Mouse (Mus musculus): ENCODE measurements around the gene Gnb3. TPM values are rescaled to one million over a fixed set of nuclear protein-coding genes. Genes with fewer than 3 reads are reported as not detected.

The Gnb3 gene
- polyA plus RNA-seq, 1 experiment: not detected

DNA sequence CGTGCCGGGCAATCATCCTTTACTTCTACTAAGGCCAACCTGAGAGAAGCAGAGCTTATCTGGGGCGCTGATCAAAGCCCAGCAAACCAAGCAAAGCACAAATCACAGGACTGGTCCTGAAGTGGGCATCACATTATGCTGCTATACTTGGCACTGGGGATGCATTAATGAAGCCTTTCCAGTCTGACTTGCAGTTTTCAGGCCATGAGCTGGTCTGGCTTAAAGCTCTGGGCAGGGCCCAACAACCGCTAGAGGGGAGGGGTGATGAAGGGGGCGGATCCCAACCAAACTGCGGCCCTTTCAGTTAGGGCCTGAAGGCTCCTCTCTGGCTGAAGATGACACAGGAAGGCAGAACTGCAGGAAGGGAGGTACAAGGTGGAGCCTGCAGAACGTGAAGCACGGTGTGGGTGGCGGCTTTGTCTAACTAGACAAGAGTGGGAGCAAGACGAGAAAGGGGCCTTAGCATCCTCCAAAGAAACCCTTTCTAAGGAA is 11.9 kb downstream of the Gnb3 start:
- H3K36me3 ChIP-seq (ENCODE audit: control insufficient read depth, insufficient read depth, low read length): peaks cover 8% of the 10 kb centered on the region
- H3K4me3 ChIP-seq (ENCODE audit: control insufficient read depth, low read depth, low read length): peak overlapping the region; percentile 99
- TF ChIP-seq CTCF (IDR thresholded peaks at IDR 0.05; ENCODE audit: control insufficient read depth, insufficient read depth, insufficient replicate concordance, low read depth, low read length): no peak
- no peak for TF ChIP-seq POLR2A (IDR thresholded peaks at IDR 0.05; ENCODE audit: control insufficient read depth, low read depth, low read length)
- peaks cover 10% of the 10 kb centered on the region for H3K4me1 ChIP-seq (ENCODE audit: control insufficient read depth, insufficient read depth, low read length)
- H3K27me3 ChIP-seq (ENCODE audit: control insufficient read depth, insufficient read depth, low read length): no peaks in the 10 kb centered on the region
- peak overlapping the region; percentile 69 for H3K27ac ChIP-seq (ENCODE audit: control insufficient read depth, insufficient read depth, low read depth, low read length)

DNA sequence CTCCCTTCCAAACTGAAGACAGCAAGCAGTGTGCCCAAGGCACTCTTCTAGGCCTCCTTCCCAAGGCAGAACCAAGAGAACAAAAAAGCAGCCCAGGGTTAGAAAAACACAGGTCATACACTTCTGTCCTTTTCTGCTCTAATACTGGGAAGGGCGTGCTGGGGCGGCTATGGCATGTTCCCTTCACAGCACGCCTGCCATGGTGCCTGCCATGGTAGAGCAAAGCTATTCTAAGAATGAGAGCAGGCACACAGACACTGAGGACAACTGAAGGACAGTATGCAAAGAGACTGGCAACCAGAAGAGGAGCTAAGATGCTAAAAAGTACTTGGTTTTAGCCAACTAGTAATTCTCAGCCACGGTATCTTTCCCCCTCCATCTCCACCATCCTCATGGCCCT is 18.0 kb downstream of the Gnb3 start:
- peaks cover 7% of the 10 kb centered on the region for H3K36me3 ChIP-seq (ENCODE audit: control insufficient read depth, insufficient read depth, low read length)
- TF ChIP-seq POLR2A (IDR thresholded peaks at IDR 0.05; ENCODE audit: control insufficient read depth, low read depth, low read length): no peak
- no peak for TF ChIP-seq CTCF (IDR thresholded peaks at IDR 0.05; ENCODE audit: control insufficient read depth, insufficient read depth, insufficient replicate concordance, low read depth, low read length)
- no peak overlapping the region for H3K27ac ChIP-seq (ENCODE audit: control insufficient read depth, insufficient read depth, low read depth, low read length)
- H3K4me1 ChIP-seq (ENCODE audit: control insufficient read depth, insufficient read depth, low read length): peaks cover 2% of the 10 kb centered on the region; the same call in 1 of the 2 replicates
- no peaks in the 10 kb centered on the region for H3K27me3 ChIP-seq (ENCODE audit: control insufficient read depth, insufficient read depth, low read length)
- no peak overlapping the region for H3K4me3 ChIP-seq (ENCODE audit: control insufficient read depth, low read depth, low read length)

DNA sequence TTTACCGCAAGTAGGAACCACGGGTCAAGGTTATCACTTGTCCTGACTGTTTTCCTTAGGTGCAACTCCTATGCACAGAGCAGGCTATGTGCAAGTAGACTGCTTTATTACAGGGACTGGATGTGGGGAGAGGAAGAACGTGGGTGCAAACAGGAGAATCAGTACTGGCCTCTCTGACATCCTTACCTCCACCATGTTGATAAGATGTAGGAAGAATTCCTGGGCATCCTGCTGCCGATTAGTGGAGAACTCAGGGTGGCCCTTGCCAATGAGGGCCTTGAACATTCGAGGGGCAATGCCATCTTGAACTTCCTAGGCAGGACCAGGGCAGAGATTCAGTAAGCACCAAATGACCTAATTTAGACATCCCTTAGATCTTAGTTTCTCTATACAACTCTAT is 19.2 kb downstream of the Gnb3 start:
- peaks cover 8% of the 10 kb centered on the region for H3K36me3 ChIP-seq (ENCODE audit: control insufficient read depth, insufficient read depth, low read length)
- H3K27ac ChIP-seq (ENCODE audit: control insufficient read depth, insufficient read depth, low read depth, low read length): no peak overlapping the region
- no peak overlapping the region for H3K4me3 ChIP-seq (ENCODE audit: control insufficient read depth, low read depth, low read length)
- no peak for TF ChIP-seq POLR2A (IDR thresholded peaks at IDR 0.05; ENCODE audit: control insufficient read depth, low read depth, low read length)
- no peak for TF ChIP-seq CTCF (IDR thresholded peaks at IDR 0.05; ENCODE audit: control insufficient read depth, insufficient read depth, insufficient replicate concordance, low read depth, low read length)
- H3K4me1 ChIP-seq (ENCODE audit: control insufficient read depth, insufficient read depth, low read length): peaks cover 2% of the 10 kb centered on the region; the same call in 1 of the 2 replicates
- no peaks in the 10 kb centered on the region for H3K27me3 ChIP-seq (ENCODE audit: control insufficient read depth, insufficient read depth, low read length)

DNA sequence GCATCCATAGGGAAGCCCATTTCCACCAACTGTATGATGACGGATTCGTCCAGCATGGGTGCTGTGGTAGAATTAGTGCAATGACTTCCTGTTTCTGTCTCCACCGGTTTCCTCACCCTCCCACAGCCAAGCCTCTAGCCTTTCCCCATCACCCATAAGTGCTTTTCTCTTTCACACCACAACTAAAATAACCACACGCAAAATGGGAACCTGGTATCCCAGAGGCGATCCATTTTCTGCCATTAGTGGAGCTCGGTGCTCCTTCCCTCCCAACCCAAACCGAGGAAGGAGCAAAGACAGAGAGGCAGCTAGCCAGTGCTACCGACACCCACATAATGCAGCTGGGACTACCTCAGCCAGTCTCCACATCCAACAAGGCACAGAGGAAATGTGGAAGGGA is 22.1 kb downstream of the Gnb3 start:
- Histone ChIP-seq H3K4me3 (ENCODE audit: control insufficient read depth, low read depth, low read length) (no peak overlapping the region), H3K27ac (ENCODE audit: control insufficient read depth, insufficient read depth, low read depth, low read length) (no peak overlapping the region), H3K36me3 (ENCODE audit: control insufficient read depth, insufficient read depth, low read length) (peaks cover 3% of the 10 kb centered on the region), H3K4me1 (ENCODE audit: control insufficient read depth, insufficient read depth, low read length) (peaks cover 24% of the 10 kb centered on the region), H3K27me3 (ENCODE audit: control insufficient read depth, insufficient read depth, low read length) (no peaks in the 10 kb centered on the region)
- TF ChIP-seq POLR2A (IDR thresholded peaks at IDR 0.05; ENCODE audit: control insufficient read depth, low read depth, low read length) (no peak), CTCF (IDR thresholded peaks at IDR 0.05; ENCODE audit: control insufficient read depth, insufficient read depth, insufficient replicate concordance, low read depth, low read length) (no peak)

DNA sequence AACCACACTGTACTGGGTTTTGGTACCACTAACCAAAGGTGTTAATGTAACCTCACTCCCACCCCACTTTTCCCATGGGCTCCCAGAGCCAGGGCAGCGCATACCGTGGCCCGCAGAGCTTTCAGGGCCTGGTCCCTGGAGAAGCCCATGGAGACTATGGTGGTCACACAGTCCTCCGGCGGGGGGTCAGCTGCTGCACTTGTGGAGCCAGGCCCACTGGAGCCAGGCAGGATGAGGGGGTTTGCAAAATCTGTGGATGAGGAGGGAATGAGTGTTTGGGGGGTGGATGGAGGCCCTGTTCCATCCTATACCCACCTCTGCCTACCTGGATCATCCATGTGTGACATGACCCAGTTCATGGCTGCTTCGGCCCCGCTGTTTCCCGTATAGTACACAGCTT is 22.5 kb downstream of the Gnb3 start:
- H3K27ac ChIP-seq (ENCODE audit: control insufficient read depth, insufficient read depth, low read depth, low read length): no peak overlapping the region
- TF ChIP-seq CTCF (IDR thresholded peaks at IDR 0.05; ENCODE audit: control insufficient read depth, insufficient read depth, insufficient replicate concordance, low read depth, low read length) (no peak), POLR2A (IDR thresholded peaks at IDR 0.05; ENCODE audit: control insufficient read depth, low read depth, low read length) (no peak)
- peaks cover 28% of the 10 kb centered on the region for H3K4me1 ChIP-seq (ENCODE audit: control insufficient read depth, insufficient read depth, low read length)
- H3K36me3 ChIP-seq (ENCODE audit: control insufficient read depth, insufficient read depth, low read length): peaks cover 3% of the 10 kb centered on the region
- H3K4me3 ChIP-seq (ENCODE audit: control insufficient read depth, low read depth, low read length): no peak overlapping the region
- H3K27me3 ChIP-seq (ENCODE audit: control insufficient read depth, insufficient read depth, low read length): no peaks in the 10 kb centered on the region

- no peak overlapping the region for H3K27ac ChIP-seq (ENCODE audit: control insufficient read depth, insufficient read depth, low read depth, low read length)
- no peaks in the 10 kb centered on the region for H3K27me3 ChIP-seq (ENCODE audit: control insufficient read depth, insufficient read depth, low read length)
- no peak for TF ChIP-seq POLR2A (IDR thresholded peaks at IDR 0.05; ENCODE audit: control insufficient read depth, low read depth, low read length)
- no peak for TF ChIP-seq CTCF (IDR thresholded peaks at IDR 0.05; ENCODE audit: control insufficient read depth, insufficient read depth, insufficient replicate concordance, low read depth, low read length)
- no peak overlapping the region for H3K4me3 ChIP-seq (ENCODE audit: control insufficient read depth, low read depth, low read length)
- peaks cover 33% of the 10 kb centered on the region for H3K4me1 ChIP-seq (ENCODE audit: control insufficient read depth, insufficient read depth, low read length)
- H3K36me3 ChIP-seq (ENCODE audit: control insufficient read depth, insufficient read depth, low read length): peaks cover 4% of the 10 kb centered on the region
These were observed 22.9 kb downstream of the Gnb3 start for GRCm38 (mm10) chr6:124817125-124817524.

DNA sequence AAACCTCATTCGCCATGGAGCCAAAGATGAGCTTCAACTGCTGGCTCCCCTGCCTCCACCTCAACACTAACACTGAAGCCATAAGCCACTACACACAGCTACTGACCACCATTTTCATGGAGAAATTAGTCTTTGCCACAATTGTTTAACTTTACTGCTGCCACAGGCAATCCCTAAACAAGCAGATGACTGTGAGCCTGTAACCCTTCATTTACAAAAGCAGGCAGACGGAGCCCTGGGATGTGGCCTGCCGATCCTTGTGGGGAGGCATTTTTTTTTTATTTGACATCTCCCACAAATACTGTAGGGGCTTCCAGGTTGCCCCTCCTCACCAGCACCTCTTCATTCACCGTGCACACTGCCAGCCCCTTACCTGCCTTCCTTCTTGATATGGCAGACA is 23.5 kb downstream of the Gnb3 start:
- Histone ChIP-seq H3K36me3 (ENCODE audit: control insufficient read depth, insufficient read depth, low read length) (peaks cover 5% of the 10 kb centered on the region), H3K4me1 (ENCODE audit: control insufficient read depth, insufficient read depth, low read length) (peaks cover 37% of the 10 kb centered on the region), H3K4me3 (ENCODE audit: control insufficient read depth, low read depth, low read length) (no peak overlapping the region; the same call in 1 of the 2 replicates), H3K27ac (ENCODE audit: control insufficient read depth, insufficient read depth, low read depth, low read length) (no peak overlapping the region), H3K27me3 (ENCODE audit: control insufficient read depth, insufficient read depth, low read length) (no peaks in the 10 kb centered on the region)
- TF ChIP-seq POLR2A (IDR thresholded peaks at IDR 0.05; ENCODE audit: control insufficient read depth, low read depth, low read length): no peak
- TF ChIP-seq CTCF (IDR thresholded peaks at IDR 0.05; ENCODE audit: control insufficient read depth, insufficient read depth, insufficient replicate concordance, low read depth, low read length): no peak

Measured in testis, adult 2 months (tissue).